Mouse (Mus musculus) limb, embryonic 14.5 days (tissue): ENCODE measurements at regions not wholly inside any gene's neighbourhood (a gene's known extent, or its start where the extent isn't known, plus 50 kb on each side); places are given as distances from the start of the nearest gene placed in this dataset.

Experiments used
- ATAC-seq: fragments of 200-750 bp; cut with Nextera tagmentation; 2 replicates; pipeline ENCODE4 v1.8.0; 2017; ENCODE audit warnings: low read depth, moderate number of reproducible peaks, moderate TSS enrichment; ENCODE audit not compliant: low FRiP score
- DNase-seq: peaks from one replicate; pipeline ENCODE4 v3.0.0-alpha.2; 2015; ENCODE audit warnings: low spot score
- H3K27ac ChIP-seq: fragments of 300-500 bp; sonication (generic); replicated peaks from 2 replicates; pipeline ENCODE4 v1.5.1; 2014; ENCODE audit warnings: low read depth, mild to moderate bottlenecking, low read length, moderate library complexity, mixed read lengths
- H3K27me3 ChIP-seq: fragments of 300-500 bp; sonication (generic); 2 replicates; pipeline ENCODE4 v1.6.1; 2014; ENCODE audit warnings: low read length, mixed read lengths; ENCODE audit not compliant: control insufficient read depth, insufficient read depth
- H3K36me3 ChIP-seq: fragments of 300-500 bp; sonication (generic); 2 replicates; pipeline ENCODE4 v1.6.1; 2014; ENCODE audit warnings: mild to moderate bottlenecking, low read length, moderate library complexity, mixed read lengths; ENCODE audit not compliant: control insufficient read depth, insufficient read depth
- H3K4me1 ChIP-seq: fragments of 300-500 bp; sonication (generic); 2 replicates; pipeline ENCODE4 v1.6.1; 2014; ENCODE audit warnings: antibody characterized with exemption, low read length, mixed read lengths; ENCODE audit not compliant: control insufficient read depth, insufficient read depth
- H3K4me2 ChIP-seq: fragments of 300-500 bp; sonication (generic); replicated peaks from 2 replicates; pipeline ENCODE4 v1.6.1; 2014; ENCODE audit warnings: low read depth, mild to moderate bottlenecking, low read length, moderate library complexity; ENCODE audit not compliant: severe bottlenecking
- H3K4me3 ChIP-seq: fragments of 300-500 bp; sonication (generic); replicated peaks from 2 replicates; pipeline ENCODE4 v1.5.1; 2014; ENCODE audit warnings: low read length
- H3K9ac ChIP-seq: fragments of 300-500 bp; sonication (generic); 2 replicates; pipeline ENCODE4 v1.6.1; 2014; ENCODE audit warnings: mild to moderate bottlenecking, low read depth, low read length, moderate library complexity; ENCODE audit not compliant: severe bottlenecking
- H3K9me3 ChIP-seq: fragments of 300-500 bp; sonication (generic); 2 replicates; pipeline ENCODE4 v1.6.1; 2016; ENCODE audit warnings: low read length; ENCODE audit not compliant: control insufficient read depth
- POLR2A ChIP-seq: fragments of 200-500 bp; IDR thresholded peaks from 2 replicates; pipeline ENCODE4 v1.8.0; 2012; ENCODE audit warnings: inconsistent platforms, mild to moderate bottlenecking, moderate library complexity, borderline replicate concordance; ENCODE audit not compliant: insufficient read depth, insufficient read length; ENCODE audit errors: extremely low read depth
- WGBS: fragments of 180-500 bp; shearing (Covaris S2); extraction: QIAGEN DNeasy Blood & Tissue Kit; methylation state at CpG from one replicate; pipeline ENCODE4 v1.1.7; 2014; 5-methylcytosine and 5-hydroxymethylcytosine counted together

DNA sequence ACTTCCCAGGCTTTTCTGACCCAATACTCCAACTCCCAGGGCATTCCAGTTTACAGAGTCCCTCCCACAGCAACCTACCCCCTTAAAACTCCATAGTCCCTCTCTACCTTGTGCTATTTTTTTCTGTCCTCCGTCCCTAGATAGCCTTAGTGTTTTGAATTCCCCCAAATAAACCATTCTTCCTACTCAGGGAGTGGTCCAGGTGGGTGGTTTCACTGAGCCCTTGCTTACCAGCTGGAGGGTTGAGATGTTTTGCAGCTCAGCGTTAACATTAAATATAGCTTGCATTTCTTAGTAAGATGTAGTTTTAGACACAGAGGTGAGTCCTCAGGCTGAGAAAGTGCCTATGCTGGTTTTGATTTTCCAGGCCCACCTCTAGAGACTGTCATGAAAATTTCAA lies 313.0 kb downstream of the Bmper start:
- Histone ChIP-seq H3K4me3 (no peak overlapping the region), H3K27me3 (no peaks in the 10 kb centered on the region), H3K9me3 (no peaks in the 10 kb centered on the region), H3K4me2 (no peak overlapping the region), H3K27ac (no peak overlapping the region), H3K36me3 (no peaks in the 10 kb centered on the region), H3K9ac (no peak overlapping the region), H3K4me1 (no peaks in the 10 kb centered on the region)
- ATAC-seq = no peak
- TF ChIP-seq POLR2A = no peak
- no peak for DNase-seq
- WGBS = 73% methylated on average over 2 of the region's 2 CpGs

DNA sequence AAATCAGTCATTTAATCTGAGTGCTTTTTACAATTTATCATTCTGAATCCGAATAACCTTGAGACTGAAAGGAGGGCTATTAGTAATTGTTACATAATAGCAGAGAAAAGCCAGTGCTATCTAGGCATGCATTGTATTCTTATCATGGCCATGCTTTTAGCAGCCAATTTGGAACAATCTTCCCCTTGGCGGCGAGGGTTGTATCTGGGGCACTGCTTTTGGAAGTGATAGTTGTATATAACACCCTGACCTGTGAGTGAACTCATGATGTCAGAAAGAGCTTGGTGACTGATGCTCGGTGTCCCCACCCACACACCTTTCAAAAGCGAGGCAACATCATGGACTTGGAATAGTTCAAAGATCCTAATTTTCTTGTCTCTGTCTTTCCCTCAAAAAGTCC lies 315.2 kb downstream of the Bmper start:
- Histone ChIP-seq H3K4me3 (no peak overlapping the region), H3K4me2 (no peak overlapping the region), H3K9me3 (no peaks in the 10 kb centered on the region), H3K27me3 (no peaks in the 10 kb centered on the region), H3K36me3 (no peaks in the 10 kb centered on the region), H3K27ac (no peak overlapping the region), H3K9ac (no peak overlapping the region), H3K4me1 (no peaks in the 10 kb centered on the region)
- DNase-seq = no peak
- WGBS = 68% methylated on average over 5 of the region's 5 CpGs
- no peak for TF ChIP-seq POLR2A
- no peak for ATAC-seq

DNA sequence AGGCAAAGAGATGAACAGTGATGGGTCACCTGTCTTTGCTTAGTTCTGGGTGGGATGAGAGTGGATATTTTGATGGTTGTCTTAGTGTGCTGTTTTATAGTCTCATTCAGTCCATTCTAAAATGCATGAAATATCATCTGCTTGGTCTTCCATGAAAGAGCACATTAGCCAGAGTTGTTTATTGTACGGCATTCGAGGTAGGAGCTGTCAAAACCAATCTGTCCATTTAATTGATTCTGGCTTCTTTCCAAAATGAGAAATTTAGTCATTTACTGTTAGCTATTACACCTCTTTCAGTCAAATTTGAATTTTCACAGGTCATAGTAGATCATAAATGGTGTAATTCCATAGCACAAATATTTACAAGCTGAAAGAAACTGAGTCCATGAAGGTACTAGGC lies 328.8 kb downstream of the Bmper start:
- H3K9me3 ChIP-seq = no peaks in the 10 kb centered on the region
- H3K36me3 ChIP-seq = no peaks in the 10 kb centered on the region
- DNase-seq = no peak
- no peak overlapping the region for H3K27ac ChIP-seq
- no peak for TF ChIP-seq POLR2A
- H3K4me3 ChIP-seq = no peak overlapping the region
- no peaks in the 10 kb centered on the region for H3K4me1 ChIP-seq
- WGBS = 54% methylated on average over 2 of the region's 2 CpGs
- no peaks in the 10 kb centered on the region for H3K27me3 ChIP-seq
- no peak overlapping the region for H3K9ac ChIP-seq
- no peak for ATAC-seq
- H3K4me2 ChIP-seq = no peak overlapping the region

DNA sequence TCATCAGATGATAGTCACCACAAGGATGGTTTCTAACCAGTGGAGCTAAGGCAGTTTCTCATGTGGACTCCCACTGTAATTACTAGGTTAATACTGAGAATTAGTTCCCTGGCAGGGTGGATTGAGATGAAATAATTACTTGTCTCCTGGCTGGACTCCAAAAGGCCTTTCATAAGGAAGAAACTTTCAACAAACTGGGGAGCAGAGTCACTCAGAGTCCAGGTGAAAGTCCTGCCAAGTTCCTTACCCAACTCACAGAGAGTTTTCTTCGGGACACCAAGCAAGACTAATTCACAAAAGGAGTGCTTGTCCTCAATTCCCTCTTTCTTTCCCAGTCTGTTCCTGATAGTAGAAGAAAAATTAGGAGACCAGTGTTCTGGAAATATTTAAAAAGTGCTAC lies 330.9 kb downstream of the Bmper start:
- ATAC-seq (no peak), DNase-seq (no peak)
- Histone ChIP-seq H3K4me1 (no peaks in the 10 kb centered on the region), H3K4me2 (no peak overlapping the region), H3K9me3 (no peaks in the 10 kb centered on the region), H3K4me3 (no peak overlapping the region), H3K36me3 (no peaks in the 10 kb centered on the region), H3K27ac (no peak overlapping the region), H3K27me3 (no peaks in the 10 kb centered on the region), H3K9ac (no peak overlapping the region)
- TF ChIP-seq POLR2A = no peak
- 84% methylated on average over 1 of the region's 1 CpGs for WGBS

DNA sequence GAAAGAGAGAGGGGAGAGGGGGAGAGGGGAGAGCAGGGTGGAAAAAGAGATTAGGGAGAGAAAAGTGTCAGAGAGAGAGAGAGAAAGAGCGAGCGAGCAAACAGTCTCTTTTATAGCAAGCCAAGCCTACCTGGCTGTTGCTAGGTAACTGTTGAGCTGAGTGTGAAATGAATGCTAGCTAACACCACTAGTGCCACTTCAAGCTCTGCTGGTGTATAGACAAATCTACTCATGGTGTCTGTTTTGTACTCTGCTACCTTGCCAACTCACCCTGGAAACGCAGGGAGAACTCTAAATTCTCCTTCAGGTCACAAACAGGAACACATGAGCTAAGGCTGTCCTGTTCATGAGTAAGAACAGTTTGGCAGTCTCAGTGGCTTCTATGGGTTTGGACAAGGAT lies 334.7 kb downstream of the Bmper start:
- DNase-seq (no peak), ATAC-seq (no peak)
- TF ChIP-seq POLR2A = no peak
- WGBS = 84% methylated on average over 3 of the region's 3 CpGs
- Histone ChIP-seq H3K9me3 (no peaks in the 10 kb centered on the region), H3K4me2 (no peak overlapping the region), H3K4me3 (no peak overlapping the region), H3K27me3 (no peaks in the 10 kb centered on the region), H3K27ac (no peak overlapping the region), H3K9ac (no peak overlapping the region), H3K4me1 (no peaks in the 10 kb centered on the region), H3K36me3 (no peaks in the 10 kb centered on the region)

DNA sequence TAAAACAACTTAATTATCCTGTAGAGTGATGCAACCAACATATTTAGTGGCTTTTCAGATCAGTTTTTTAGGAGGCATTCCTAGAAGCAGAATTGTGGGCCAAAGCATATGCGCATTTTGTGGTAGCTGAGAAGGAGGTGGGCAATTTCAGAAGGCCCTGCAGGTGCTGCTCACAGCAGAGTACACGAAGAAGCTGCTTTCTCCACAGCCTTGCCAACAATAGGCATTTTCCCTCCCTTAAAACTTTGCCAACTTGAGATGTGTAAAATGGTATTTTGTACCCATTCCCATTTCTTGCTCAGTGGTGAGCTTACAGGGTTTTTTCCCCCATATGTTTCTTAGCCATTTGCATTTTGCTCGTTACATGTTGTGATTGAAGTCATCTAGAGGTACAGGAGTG lies 339.0 kb downstream of the Bmper start:
- no peak for TF ChIP-seq POLR2A
- WGBS = 71% methylated on average over 3 of the region's 3 CpGs
- no peak overlapping the region for H3K27ac ChIP-seq
- no peaks in the 10 kb centered on the region for H3K4me1 ChIP-seq
- no peak overlapping the region for H3K9ac ChIP-seq
- no peak for ATAC-seq
- DNase-seq = no peak
- no peaks in the 10 kb centered on the region for H3K9me3 ChIP-seq
- no peaks in the 10 kb centered on the region for H3K36me3 ChIP-seq
- H3K27me3 ChIP-seq = no peaks in the 10 kb centered on the region
- H3K4me3 ChIP-seq = no peak overlapping the region
- H3K4me2 ChIP-seq = no peak overlapping the region
